Mouse (Mus musculus): Measurements from ENCODE around the gene Borcs5. TPM values are rescaled to one million over a fixed set of nuclear protein-coding genes. Genes with fewer than 3 reads are reported as not detected.

Gene Borcs5
- polyA plus RNA-seq, 1 experiment from 2014 or later: 17.2 TPM

- Histone ChIP-seq H3K4me1 (ENCODE audit: control insufficient read depth in 2 of 2, insufficient read depth in 2 of 2, low read length in 2 of 2) (peaks cover 0 to 8% of the 10 kb centered on the region in 2 experiments; a peak in 1 of 4 replicates), H3K27ac (replicated peaks in 1 of 2; ENCODE audit: control insufficient read depth in 1 of 2, insufficient read depth in 1 of 2, low read depth in 2 of 2, low read length in 2 of 2) (no peak overlapping the region), H3K27me3 (ENCODE audit: control insufficient read depth, insufficient read depth, low read length) (no peaks in the 10 kb centered on the region), H3K4me3 (ENCODE audit: control insufficient read depth in 1 of 2, insufficient read depth in 1 of 2, low read depth in 1 of 2, low read length in 2 of 2) (no peak overlapping the region), H3K9me3 (ENCODE audit: control insufficient read depth, low read length) (no peaks in the 10 kb centered on the region), H3K4me2 (ENCODE audit: low read length) (no peak overlapping the region), H3K36me3 (ENCODE audit: control insufficient read depth, insufficient read depth, low read length) (peaks cover 71% of the 10 kb centered on the region), H3K9ac (ENCODE audit: low read length) (no peak overlapping the region)
- no peak for ATAC-seq (ENCODE audit: insufficient number of reproducible peaks, insufficient read depth, low FRiP score, low read depth)
Observed at GRCm38 (mm10) chr6:134725406-134725805, 86.1 kb downstream of the Borcs5 start.

- Histone ChIP-seq H3K4me1 (ENCODE audit: control insufficient read depth in 2 of 2, insufficient read depth in 2 of 2, low read length in 2 of 2) (peaks cover 2 to 19% of the 10 kb centered on the region in 2 experiments), H3K27me3 (ENCODE audit: control insufficient read depth, insufficient read depth, low read length) (no peaks in the 10 kb centered on the region), H3K36me3 (ENCODE audit: control insufficient read depth, insufficient read depth, low read length) (peaks cover 35% of the 10 kb centered on the region), H3K9me3 (ENCODE audit: control insufficient read depth, low read length) (no peaks in the 10 kb centered on the region), H3K4me2 (ENCODE audit: low read length) (no peak overlapping the region), H3K9ac (ENCODE audit: low read length) (no peak overlapping the region), H3K27ac (replicated peaks in 1 of 2; ENCODE audit: control insufficient read depth in 1 of 2, insufficient read depth in 1 of 2, low read depth in 2 of 2, low read length in 2 of 2) (no peak overlapping the region), H3K4me3 (ENCODE audit: control insufficient read depth in 1 of 2, insufficient read depth in 1 of 2, low read depth in 1 of 2, low read length in 2 of 2) (no peak overlapping the region)
- 34% methylated on average over 3 of the region's 3 CpGs for WGBS
- ATAC-seq (ENCODE audit: insufficient number of reproducible peaks, insufficient read depth, low FRiP score, low read depth): no peak
Observed at GRCm38 (mm10) chr6:134730978-134731377, 91.7 kb downstream of the Borcs5 start.

GRCm38 (mm10) chr6:134732813-134733212, 93.5 kb downstream of the Borcs5 start:
- no peak for ATAC-seq (ENCODE audit: insufficient number of reproducible peaks, insufficient read depth, low FRiP score, low read depth)
- WGBS: 91% methylated on average over 8 of the region's 8 CpGs
- H3K4me1 ChIP-seq (ENCODE audit: control insufficient read depth in 2 of 2, insufficient read depth in 2 of 2, low read length in 2 of 2): peaks cover 2 to 16% of the 10 kb centered on the region in 2 experiments
- H3K27me3 ChIP-seq (ENCODE audit: control insufficient read depth, insufficient read depth, low read length): no peaks in the 10 kb centered on the region
- H3K9ac ChIP-seq (ENCODE audit: low read length): no peak overlapping the region
- H3K36me3 ChIP-seq (ENCODE audit: control insufficient read depth, insufficient read depth, low read length): peaks cover 40% of the 10 kb centered on the region
- no peak overlapping the region for H3K4me2 ChIP-seq (ENCODE audit: low read length)
- H3K27ac ChIP-seq (replicated peaks in 1 of 2; ENCODE audit: control insufficient read depth in 1 of 2, insufficient read depth in 1 of 2, low read depth in 2 of 2, low read length in 2 of 2): no peak overlapping the region
- H3K4me3 ChIP-seq (ENCODE audit: control insufficient read depth in 1 of 2, insufficient read depth in 1 of 2, low read depth in 1 of 2, low read length in 2 of 2): no peak overlapping the region
- no peaks in the 10 kb centered on the region for H3K9me3 ChIP-seq (ENCODE audit: control insufficient read depth, low read length)

GRCm38 (mm10) chr6:134733800-134734221, 94.5 kb downstream of the Borcs5 start:
- no peak for ATAC-seq (ENCODE audit: insufficient number of reproducible peaks, insufficient read depth, low FRiP score, low read depth)
- peaks cover 2 to 14% of the 10 kb centered on the region in 2 experiments for H3K4me1 ChIP-seq (ENCODE audit: control insufficient read depth in 2 of 2, insufficient read depth in 2 of 2, low read length in 2 of 2)
- H3K27ac ChIP-seq (replicated peaks in 1 of 2; ENCODE audit: control insufficient read depth in 1 of 2, insufficient read depth in 1 of 2, low read depth in 2 of 2, low read length in 2 of 2): no peak overlapping the region
- no peak overlapping the region for H3K9ac ChIP-seq (ENCODE audit: low read length)
- no peak overlapping the region for H3K4me3 ChIP-seq (ENCODE audit: control insufficient read depth in 1 of 2, insufficient read depth in 1 of 2, low read depth in 1 of 2, low read length in 2 of 2)
- no peak overlapping the region for H3K4me2 ChIP-seq (ENCODE audit: low read length)
- WGBS: 86% methylated on average over 5 of the region's 5 CpGs
- peaks cover 40% of the 10 kb centered on the region for H3K36me3 ChIP-seq (ENCODE audit: control insufficient read depth, insufficient read depth, low read length)
- no peaks in the 10 kb centered on the region for H3K9me3 ChIP-seq (ENCODE audit: control insufficient read depth, low read length)
- H3K27me3 ChIP-seq (ENCODE audit: control insufficient read depth, insufficient read depth, low read length): no peaks in the 10 kb centered on the region

- no peaks in the 10 kb centered on the region for H3K9me3 ChIP-seq (ENCODE audit: control insufficient read depth, low read length)
- H3K9ac ChIP-seq (ENCODE audit: low read length): no peak overlapping the region
- no peak for ATAC-seq (ENCODE audit: insufficient number of reproducible peaks, insufficient read depth, low FRiP score, low read depth)
- H3K27ac ChIP-seq (replicated peaks in 1 of 2; ENCODE audit: control insufficient read depth in 1 of 2, insufficient read depth in 1 of 2, low read depth in 2 of 2, low read length in 2 of 2): no peak overlapping the region
- H3K36me3 ChIP-seq (ENCODE audit: control insufficient read depth, insufficient read depth, low read length): peaks cover 53% of the 10 kb centered on the region
- no peaks in the 10 kb centered on the region; a peak in 1 of 4 replicates for H3K4me1 ChIP-seq (ENCODE audit: control insufficient read depth in 2 of 2, insufficient read depth in 2 of 2, low read length in 2 of 2)
- WGBS: 87% methylated on average over 3 of the region's 3 CpGs
- no peak overlapping the region for H3K4me3 ChIP-seq (ENCODE audit: control insufficient read depth in 1 of 2, insufficient read depth in 1 of 2, low read depth in 1 of 2, low read length in 2 of 2)
- no peak overlapping the region for H3K4me2 ChIP-seq (ENCODE audit: low read length)
- no peaks in the 10 kb centered on the region for H3K27me3 ChIP-seq (ENCODE audit: control insufficient read depth, insufficient read depth, low read length)
Observed at GRCm38 (mm10) chr6:134736853-134737252, 97.5 kb downstream of the Borcs5 start.

GRCm38 (mm10) chr6:134743568-134743967, 104.3 kb downstream of the Borcs5 start:
- Histone ChIP-seq H3K27me3 (ENCODE audit: control insufficient read depth, insufficient read depth, low read length) (no peaks in the 10 kb centered on the region), H3K4me2 (ENCODE audit: low read length) (no peak overlapping the region), H3K9me3 (ENCODE audit: control insufficient read depth, low read length) (no peaks in the 10 kb centered on the region), H3K9ac (ENCODE audit: low read length) (no peak overlapping the region), H3K36me3 (ENCODE audit: control insufficient read depth, insufficient read depth, low read length) (peaks cover 27% of the 10 kb centered on the region), H3K4me3 (ENCODE audit: control insufficient read depth in 1 of 2, insufficient read depth in 1 of 2, low read depth in 1 of 2, low read length in 2 of 2) (no peak overlapping the region), H3K27ac (replicated peaks in 1 of 2; ENCODE audit: control insufficient read depth in 1 of 2, insufficient read depth in 1 of 2, low read depth in 2 of 2, low read length in 2 of 2) (no peak overlapping the region), H3K4me1 (ENCODE audit: control insufficient read depth in 2 of 2, insufficient read depth in 2 of 2, low read length in 2 of 2) (peaks cover 0 to 5% of the 10 kb centered on the region in 2 experiments; a peak in 1 of 4 replicates)
- ATAC-seq (ENCODE audit: insufficient number of reproducible peaks, insufficient read depth, low FRiP score, low read depth): no peak

GRCm38 (mm10) chr6:134745876-134746275, 106.6 kb downstream of the Borcs5 start:
- H3K36me3 ChIP-seq (ENCODE audit: control insufficient read depth, insufficient read depth, low read length): peaks cover 18% of the 10 kb centered on the region
- no peaks in the 10 kb centered on the region for H3K9me3 ChIP-seq (ENCODE audit: control insufficient read depth, low read length)
- ATAC-seq (ENCODE audit: insufficient number of reproducible peaks, insufficient read depth, low FRiP score, low read depth): no peak
- 93% methylated on average over 7 of the region's 7 CpGs for WGBS
- H3K27ac ChIP-seq (replicated peaks in 1 of 2; ENCODE audit: control insufficient read depth in 1 of 2, insufficient read depth in 1 of 2, low read depth in 2 of 2, low read length in 2 of 2): no peak overlapping the region
- H3K4me2 ChIP-seq (ENCODE audit: low read length): no peak overlapping the region
- peaks cover 0 to 5% of the 10 kb centered on the region in 2 experiments; a peak in 1 of 4 replicates for H3K4me1 ChIP-seq (ENCODE audit: control insufficient read depth in 2 of 2, insufficient read depth in 2 of 2, low read length in 2 of 2)
- no peak overlapping the region for H3K4me3 ChIP-seq (ENCODE audit: control insufficient read depth in 1 of 2, insufficient read depth in 1 of 2, low read depth in 1 of 2, low read length in 2 of 2)
- no peak overlapping the region for H3K9ac ChIP-seq (ENCODE audit: low read length)
- no peaks in the 10 kb centered on the region for H3K27me3 ChIP-seq (ENCODE audit: control insufficient read depth, insufficient read depth, low read length)

GRCm38 (mm10) chr6:134748126-134748525, 108.8 kb downstream of the Borcs5 start:
- no peak overlapping the region for H3K9ac ChIP-seq (ENCODE audit: low read length)
- no peak overlapping the region for H3K4me2 ChIP-seq (ENCODE audit: low read length)
- no peaks in the 10 kb centered on the region for H3K27me3 ChIP-seq (ENCODE audit: control insufficient read depth, insufficient read depth, low read length)
- H3K9me3 ChIP-seq (ENCODE audit: control insufficient read depth, low read length): no peaks in the 10 kb centered on the region
- no peak overlapping the region for H3K4me3 ChIP-seq (ENCODE audit: control insufficient read depth in 1 of 2, insufficient read depth in 1 of 2, low read depth in 1 of 2, low read length in 2 of 2)
- ATAC-seq (ENCODE audit: insufficient number of reproducible peaks, insufficient read depth, low FRiP score, low read depth): no peak
- H3K36me3 ChIP-seq (ENCODE audit: control insufficient read depth, insufficient read depth, low read length): peaks cover 31% of the 10 kb centered on the region
- H3K27ac ChIP-seq (replicated peaks in 1 of 2; ENCODE audit: control insufficient read depth in 1 of 2, insufficient read depth in 1 of 2, low read depth in 2 of 2, low read length in 2 of 2): no peak overlapping the region
- peaks cover 0 to 5% of the 10 kb centered on the region in 2 experiments; a peak in 1 of 4 replicates for H3K4me1 ChIP-seq (ENCODE audit: control insufficient read depth in 2 of 2, insufficient read depth in 2 of 2, low read length in 2 of 2)
- 87% methylated on average over 3 of the region's 3 CpGs for WGBS

Data from heart, embryonic 14.5 days (tissue).